Mouse (Mus musculus): ENCODE results near the gene Fastkd5. TPM values are rescaled to one million over a fixed set of nuclear protein-coding genes. Genes with fewer than 3 reads are reported as not detected.
"Not testable (repeated sequence)": the region's sequence is repeated elsewhere in the genome, so short reads cannot be mapped to it uniquely, and the experiment has no call there.

The Fastkd5 gene
- polyA plus RNA-seq, 1 experiment from 2014 or later, result 16.0 TPM

GRCm38 (mm10) chr2:130655660-130656339 lies 26.0 kb upstream of the Fastkd5 start:
- Histone ChIP-seq H3K9me3 (replicated peaks; ENCODE audit: control insufficient read depth, low read length) (no peaks in the 10 kb centered on the region), H3K9ac (ENCODE audit: low read length) (no peak overlapping the region), H3K36me3 (ENCODE audit: control insufficient read depth, insufficient read depth, low read length) (peaks cover 19% of the 10 kb centered on the region), H3K27me3 (ENCODE audit: control insufficient read depth, insufficient read depth, low read length) (no peaks in the 10 kb centered on the region), H3K27ac (ENCODE audit: low read length) (no peak overlapping the region), H3K4me3 (replicated peaks; ENCODE audit: low read length) (no peak overlapping the region), H3K4me2 (ENCODE audit: low read depth, low read length) (no peak overlapping the region), H3K4me1 (ENCODE audit: control insufficient read depth, insufficient read depth, low read length) (no peaks in the 10 kb centered on the region)
- no peak for ATAC-seq (ENCODE audit: insufficient read depth, low FRiP score)
- WGBS, result 84% methylated on average over 6 of the region's 6 CpGs

- WGBS, result 81% methylated on average over 1 of the region's 1 CpGs
- H3K9ac ChIP-seq (ENCODE audit: low read length), result no peak overlapping the region
- H3K9me3 ChIP-seq (replicated peaks; ENCODE audit: control insufficient read depth, low read length), result no peaks in the 10 kb centered on the region
- H3K4me2 ChIP-seq (ENCODE audit: low read depth, low read length), result no peak overlapping the region
- H3K36me3 ChIP-seq (ENCODE audit: control insufficient read depth, insufficient read depth, low read length), result peaks cover 19% of the 10 kb centered on the region
- ATAC-seq (ENCODE audit: insufficient read depth, low FRiP score), result no peak
- no peak overlapping the region for H3K27ac ChIP-seq (ENCODE audit: low read length)
- H3K27me3 ChIP-seq (ENCODE audit: control insufficient read depth, insufficient read depth, low read length), result no peaks in the 10 kb centered on the region
- H3K4me1 ChIP-seq (ENCODE audit: control insufficient read depth, insufficient read depth, low read length), result no peaks in the 10 kb centered on the region
- H3K4me3 ChIP-seq (replicated peaks; ENCODE audit: low read length), result no peak overlapping the region
Observed at GRCm38 (mm10) chr2:130653760-130654159, 23.9 kb upstream of the Fastkd5 start.

- Histone ChIP-seq H3K4me2 (ENCODE audit: low read depth, low read length) (no peak overlapping the region), H3K27ac (ENCODE audit: low read length) (no peak overlapping the region), H3K27me3 (ENCODE audit: control insufficient read depth, insufficient read depth, low read length) (no peaks in the 10 kb centered on the region), H3K9me3 (replicated peaks; ENCODE audit: control insufficient read depth, low read length) (no peaks in the 10 kb centered on the region), H3K36me3 (ENCODE audit: control insufficient read depth, insufficient read depth, low read length) (peaks cover 16% of the 10 kb centered on the region), H3K9ac (ENCODE audit: low read length) (no peak overlapping the region), H3K4me1 (ENCODE audit: control insufficient read depth, insufficient read depth, low read length) (no peaks in the 10 kb centered on the region), H3K4me3 (replicated peaks; ENCODE audit: low read length) (no peak overlapping the region)
- ATAC-seq (ENCODE audit: insufficient read depth, low FRiP score), result no peak
- WGBS, result 86% methylated on average over 2 of the region's 2 CpGs
Observed at GRCm38 (mm10) chr2:130653303-130653702, 23.5 kb upstream of the Fastkd5 start.

- WGBS, result 79% methylated on average over 6 of the region's 6 CpGs
- not testable (repeated sequence) for H3K9me3 ChIP-seq (replicated peaks; ENCODE audit: control insufficient read depth, low read length); H3K9ac ChIP-seq (ENCODE audit: low read length); H3K36me3 ChIP-seq (ENCODE audit: control insufficient read depth, insufficient read depth, low read length); ATAC-seq (ENCODE audit: insufficient read depth, low FRiP score); H3K4me1 ChIP-seq (ENCODE audit: control insufficient read depth, insufficient read depth, low read length); H3K4me3 ChIP-seq (replicated peaks; ENCODE audit: low read length); H3K4me2 ChIP-seq (ENCODE audit: low read depth, low read length); H3K27ac ChIP-seq (ENCODE audit: low read length); H3K27me3 ChIP-seq (ENCODE audit: control insufficient read depth, insufficient read depth, low read length)
Observed at GRCm38 (mm10) chr2:130649028-130649427, 19.2 kb upstream of the Fastkd5 start.

- ATAC-seq (ENCODE audit: insufficient read depth, low FRiP score), result no peak
- WGBS, result 82% methylated on average over 4 of the region's 4 CpGs
Observed at GRCm38 (mm10) chr2:130645198-130645597, 15.4 kb upstream of the Fastkd5 start.

GRCm38 (mm10) chr2:130642684-130643369 lies 13.0 kb upstream of the Fastkd5 start, which contains the start of gene Lzts3:
Lzts3 (minus strand) TSS chr2:130642803.
- 3% methylated on average over 38 of the region's 40 CpGs for WGBS
- peaks cover 6% of the 10 kb centered on the region for H3K4me1 ChIP-seq (ENCODE audit: control insufficient read depth, insufficient read depth, low read length)
- H3K4me3 ChIP-seq (replicated peaks; ENCODE audit: low read length), result peak within 1 kb of the TSS; percentile 73
- ATAC-seq (ENCODE audit: insufficient read depth, low FRiP score), result peak; percentile 94
- no peaks in the 10 kb centered on the region for H3K27me3 ChIP-seq (ENCODE audit: control insufficient read depth, insufficient read depth, low read length)
- H3K9ac ChIP-seq (ENCODE audit: low read length), result peak within 1 kb of the TSS; percentile 77
- H3K27ac ChIP-seq (ENCODE audit: low read length), result no peak within 1 kb of the TSS
- peak within 1 kb of the TSS; percentile 96 for H3K4me2 ChIP-seq (ENCODE audit: low read depth, low read length)
- no peaks in the 10 kb centered on the region for H3K9me3 ChIP-seq (replicated peaks; ENCODE audit: control insufficient read depth, low read length)
- H3K36me3 ChIP-seq (ENCODE audit: control insufficient read depth, insufficient read depth, low read length), result no peaks in the 10 kb centered on the region

More at GRCm38 (mm10) chr2:130645198-130645597, 15.4 kb upstream of the Fastkd5 start:
- no peaks in the 10 kb centered on the region for H3K27me3 ChIP-seq (ENCODE audit: control insufficient read depth, insufficient read depth, low read length)
- no peaks in the 10 kb centered on the region for H3K9me3 ChIP-seq (replicated peaks; ENCODE audit: control insufficient read depth, low read length)
- H3K4me2 ChIP-seq (ENCODE audit: low read depth, low read length), result no peak overlapping the region
- peaks cover 6% of the 10 kb centered on the region for H3K4me1 ChIP-seq (ENCODE audit: control insufficient read depth, insufficient read depth, low read length)
- no peaks in the 10 kb centered on the region for H3K36me3 ChIP-seq (ENCODE audit: control insufficient read depth, insufficient read depth, low read length)
- H3K9ac ChIP-seq (ENCODE audit: low read length), result no peak overlapping the region
- H3K4me3 ChIP-seq (replicated peaks; ENCODE audit: low read length), result no peak overlapping the region
- H3K27ac ChIP-seq (ENCODE audit: low read length), result no peak overlapping the region

DNA sequence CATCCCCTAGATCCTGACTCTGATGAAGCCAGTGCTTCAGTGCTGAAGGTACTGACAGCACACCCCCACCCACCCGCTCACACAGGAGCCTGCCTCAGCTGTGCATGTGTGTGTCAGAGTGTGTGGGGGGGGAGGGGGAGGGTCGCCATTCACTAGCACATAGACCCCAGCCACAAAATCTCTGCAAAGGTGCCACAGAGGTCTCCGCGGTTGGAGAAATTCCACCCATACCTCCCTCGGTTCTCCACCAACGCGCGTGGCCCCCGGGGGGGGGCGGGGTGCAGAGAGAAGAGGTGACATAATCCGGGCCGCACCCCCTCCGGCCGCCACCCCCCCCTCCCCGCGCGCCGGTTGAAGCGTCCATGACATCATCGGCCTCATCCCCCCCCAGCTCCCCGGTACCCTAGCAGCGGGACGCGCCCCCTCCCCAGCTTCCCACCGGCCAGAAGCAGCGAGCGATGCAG lies 12.4 kb upstream of the Fastkd5 start:
- Histone ChIP-seq H3K9ac (ENCODE audit: low read length) (peak overlapping the region; percentile 77), H3K4me1 (ENCODE audit: control insufficient read depth, insufficient read depth, low read length) (peaks cover 6% of the 10 kb centered on the region), H3K27me3 (ENCODE audit: control insufficient read depth, insufficient read depth, low read length) (no peaks in the 10 kb centered on the region), H3K27ac (ENCODE audit: low read length) (no peak overlapping the region), H3K4me2 (ENCODE audit: low read depth, low read length) (peak overlapping the region; percentile 96), H3K4me3 (replicated peaks; ENCODE audit: low read length) (peak overlapping the region; percentile 73), H3K9me3 (replicated peaks; ENCODE audit: control insufficient read depth, low read length) (no peaks in the 10 kb centered on the region), H3K36me3 (ENCODE audit: control insufficient read depth, insufficient read depth, low read length) (no peaks in the 10 kb centered on the region)
- ATAC-seq (ENCODE audit: insufficient read depth, low FRiP score), result peak; percentile 3; the same call in 1 of the 2 replicates
- WGBS, result 1% methylated on average over 15 of the region's 27 CpGs

DNA sequence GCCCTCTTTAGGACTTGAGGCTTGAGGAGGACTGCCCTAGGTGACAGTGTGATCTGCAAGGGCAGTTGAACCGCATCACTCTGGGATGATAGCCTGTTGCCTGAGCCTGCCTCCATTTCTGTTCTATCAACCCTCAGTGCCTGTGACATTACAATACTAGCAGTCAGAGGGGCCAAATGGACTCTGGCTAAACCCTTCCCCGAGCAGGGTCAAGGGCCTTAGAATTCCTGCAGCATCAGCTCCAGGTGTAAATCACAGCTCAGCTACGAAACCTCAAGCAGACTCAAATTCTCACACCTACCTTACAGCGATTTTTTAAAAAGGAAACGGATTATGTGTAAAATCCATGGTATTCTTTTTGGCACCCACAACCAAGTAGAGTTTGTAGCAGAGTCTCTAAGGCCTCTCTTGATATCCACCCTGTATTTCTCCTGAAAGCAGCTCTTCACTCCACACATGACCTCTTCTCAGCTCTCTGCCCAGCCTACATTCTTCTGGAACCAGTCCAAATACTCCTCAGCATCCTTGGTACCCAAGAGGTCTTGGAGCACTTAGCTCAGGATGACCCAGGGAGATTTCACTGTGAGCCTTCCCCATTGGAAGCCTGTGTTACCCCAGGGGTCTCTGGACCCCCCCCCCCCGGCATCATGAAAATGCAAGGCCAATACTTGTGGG lies 11.7 kb upstream of the Fastkd5 start:
- H3K27ac ChIP-seq (ENCODE audit: low read length), result no peak overlapping the region
- peak overlapping the region; percentile 96 for H3K4me2 ChIP-seq (ENCODE audit: low read depth, low read length)
- WGBS, result 55% methylated on average over 6 of the region's 6 CpGs
- H3K4me3 ChIP-seq (replicated peaks; ENCODE audit: low read length), result peak overlapping the region; percentile 73; the same call in 1 of the 2 replicates
- H3K36me3 ChIP-seq (ENCODE audit: control insufficient read depth, insufficient read depth, low read length), result no peaks in the 10 kb centered on the region
- 0 out of 2 replicates have a peak overlapping the region, but pooled peaks have one; percentile 19 for H3K9ac ChIP-seq (ENCODE audit: low read length)
- H3K27me3 ChIP-seq (ENCODE audit: control insufficient read depth, insufficient read depth, low read length), result 0 out of 2 replicates have a peak, but pooled peaks cover 3% of the 10 kb centered on the region
- H3K4me1 ChIP-seq (ENCODE audit: control insufficient read depth, insufficient read depth, low read length), result peaks cover 6% of the 10 kb centered on the region
- no peaks in the 10 kb centered on the region for H3K9me3 ChIP-seq (replicated peaks; ENCODE audit: control insufficient read depth, low read length)
- no peak for ATAC-seq (ENCODE audit: insufficient read depth, low FRiP score)

- H3K4me1 ChIP-seq (ENCODE audit: control insufficient read depth, insufficient read depth, low read length), result peaks cover 20% of the 10 kb centered on the region
- no peak overlapping the region for H3K4me2 ChIP-seq (ENCODE audit: low read depth, low read length)
- no peak overlapping the region for H3K4me3 ChIP-seq (replicated peaks; ENCODE audit: low read length)
- no peak for ATAC-seq (ENCODE audit: insufficient read depth, low FRiP score)
- H3K9ac ChIP-seq (ENCODE audit: low read length), result no peak overlapping the region
- H3K27ac ChIP-seq (ENCODE audit: low read length), result peak overlapping the region; percentile 74
- WGBS, result 71% methylated on average over 6 of the region's 6 CpGs
- H3K27me3 ChIP-seq (ENCODE audit: control insufficient read depth, insufficient read depth, low read length), result peaks cover 12% of the 10 kb centered on the region
- H3K36me3 ChIP-seq (ENCODE audit: control insufficient read depth, insufficient read depth, low read length), result no peaks in the 10 kb centered on the region
- H3K9me3 ChIP-seq (replicated peaks; ENCODE audit: control insufficient read depth, low read length), result no peaks in the 10 kb centered on the region
Observed at GRCm38 (mm10) chr2:130639276-130639675, 9.4 kb upstream of the Fastkd5 start.

All from stomach, embryonic 16.5 days (tissue).